Mouse (Mus musculus) kidney, adult 2 months (tissue): ENCODE results near the gene Serpina12. TPM values are rescaled to one million over a fixed set of nuclear protein-coding genes. Genes with fewer than 3 reads are reported as not detected.

Experiments used
- DNase-seq: peaks from one replicate; pipeline ENCODE4 v3.0.0; 2021
- H3K27ac ChIP-seq: fragments of 200-500 bp; 2 replicates; pipeline ENCODE4 v1.5.1; 2012; ENCODE audit warnings: low read depth, low read length, control low read depth, inconsistent platforms; ENCODE audit not compliant: insufficient read depth
- H3K27me3 ChIP-seq: fragments of 200-500 bp; replicated peaks from 2 replicates; pipeline ENCODE4 v1.6.1; 2012; ENCODE audit warnings: mild to moderate bottlenecking, moderate library complexity, low read length, inconsistent platforms; ENCODE audit not compliant: control insufficient read depth, insufficient read depth
- H3K36me3 ChIP-seq: fragments of 200-500 bp; 2 replicates; pipeline ENCODE4 v1.6.1; 2012; ENCODE audit warnings: mild to moderate bottlenecking, moderate library complexity, low read length, inconsistent platforms; ENCODE audit not compliant: control insufficient read depth, insufficient read depth
- H3K4me1 ChIP-seq: fragments of 200-500 bp; 2 replicates; pipeline ENCODE4 v1.6.1; 2011; ENCODE audit warnings: low read length; ENCODE audit not compliant: control insufficient read depth, insufficient read depth
- H3K4me3 ChIP-seq: fragments of 200-500 bp; 2 replicates; pipeline ENCODE4 v1.5.1; 2011; ENCODE audit warnings: mild to moderate bottlenecking, low read depth, low read length, control low read depth; ENCODE audit not compliant: insufficient read depth
- CTCF ChIP-seq: fragments of 200-500 bp; conservative IDR thresholded peaks from 2 replicates; pipeline ENCODE4 v1.5.1; 2011; ENCODE audit warnings: low read depth, mild to moderate bottlenecking, control low read depth, low read length, moderate library complexity, mixed read lengths; ENCODE audit not compliant: insufficient read depth, insufficient read length
- POLR2A ChIP-seq: fragments of 200-500 bp; IDR thresholded peaks from one replicate; pipeline ENCODE4 v1.6.1; 2011; ENCODE audit warnings: low read depth, low read length, control low read depth
- WGBS: fragments of 180-500 bp; shearing (Covaris S2); methylation state at CpG from one replicate; pipeline ENCODE4 v1.1.7; 2018; 5-methylcytosine and 5-hydroxymethylcytosine counted together
- polyA plus RNA-seq: library from polyadenylated mRNA; depleted of rRNA; stranded (reverse); fragments of >200 nt; gene quantifications from 2 replicates; pipeline ENCODE4 v1.2.3, GENCODE M21; 2012

The Serpina12 gene
- polyA plus RNA-seq, 1 experiment = not detected

GRCm38 (mm10) chr12:104045713-104046112 is 1.5 kb upstream of the Serpina12 start:
- no peak overlapping the region for H3K4me3 ChIP-seq
- no peaks in the 10 kb centered on the region for H3K4me1 ChIP-seq
- TF ChIP-seq CTCF (no peak), POLR2A (no peak)
- no peaks in the 10 kb centered on the region for H3K27me3 ChIP-seq
- no peaks in the 10 kb centered on the region for H3K36me3 ChIP-seq
- DNase-seq = no peak
- 83% methylated on average over 8 of the region's 8 CpGs for WGBS
- H3K27ac ChIP-seq = no peak overlapping the region

- TF ChIP-seq POLR2A = no peak
- no peak for TF ChIP-seq CTCF
- no peaks in the 10 kb centered on the region for H3K36me3 ChIP-seq
- DNase-seq = no peak
- 94% methylated on average over 2 of the region's 2 CpGs for WGBS
- H3K4me1 ChIP-seq = no peaks in the 10 kb centered on the region
- H3K27me3 ChIP-seq = no peaks in the 10 kb centered on the region
- H3K27ac ChIP-seq = no peak overlapping the region
- H3K4me3 ChIP-seq = no peak overlapping the region
These were observed 1.5 kb downstream of the Serpina12 start for GRCm38 (mm10) chr12:104042753-104043152.

- Histone ChIP-seq H3K36me3 (no peaks in the 10 kb centered on the region), H3K27ac (no peak overlapping the region), H3K4me1 (no peaks in the 10 kb centered on the region), H3K27me3 (no peaks in the 10 kb centered on the region), H3K4me3 (no peak overlapping the region)
- 75% methylated on average over 6 of the region's 6 CpGs for WGBS
- TF ChIP-seq CTCF = no peak
- TF ChIP-seq POLR2A = no peak
- DNase-seq = peak; percentile 21
These were observed 2.8 kb downstream of the Serpina12 start for GRCm38 (mm10) chr12:104041401-104041800.

GRCm38 (mm10) chr12:104038181-104038580 is 6.1 kb downstream of the Serpina12 start:
- 91% methylated on average over 7 of the region's 7 CpGs for WGBS
- Histone ChIP-seq H3K27ac (no peak overlapping the region), H3K4me3 (no peak overlapping the region), H3K27me3 (no peaks in the 10 kb centered on the region), H3K36me3 (no peaks in the 10 kb centered on the region), H3K4me1 (no peaks in the 10 kb centered on the region)
- DNase-seq = no peak
- TF ChIP-seq POLR2A = no peak
- TF ChIP-seq CTCF = no peak

GRCm38 (mm10) chr12:104033752-104034151 is 10.5 kb downstream of the Serpina12 start:
- 100% methylated on average over 1 of the region's 1 CpGs for WGBS
- no peak for TF ChIP-seq POLR2A
- TF ChIP-seq CTCF = no peak
- Histone ChIP-seq H3K27me3 (no peaks in the 10 kb centered on the region), H3K4me1 (no peaks in the 10 kb centered on the region), H3K36me3 (no peaks in the 10 kb centered on the region), H3K27ac (no peak overlapping the region), H3K4me3 (no peak overlapping the region)
- no peak for DNase-seq

- H3K27me3 ChIP-seq = no peaks in the 10 kb centered on the region
- peak; percentile 20 for DNase-seq
- H3K4me1 ChIP-seq = no peaks in the 10 kb centered on the region
- no peak for TF ChIP-seq POLR2A
- TF ChIP-seq CTCF = peak; percentile 71
- WGBS = 46% methylated on average over 8 of the region's 8 CpGs
- no peak overlapping the region for H3K4me3 ChIP-seq
- H3K36me3 ChIP-seq = no peaks in the 10 kb centered on the region
- no peak overlapping the region for H3K27ac ChIP-seq
These were observed 14.3 kb downstream of the Serpina12 start for GRCm38 (mm10) chr12:104029986-104030385.

- WGBS = 45% methylated on average over 3 of the region's 3 CpGs
- TF ChIP-seq POLR2A = no peak
- TF ChIP-seq CTCF = no peak
- DNase-seq = no peak
- H3K4me1 ChIP-seq = no peaks in the 10 kb centered on the region
- H3K4me3 ChIP-seq = no peak overlapping the region
- no peak overlapping the region for H3K27ac ChIP-seq
- no peaks in the 10 kb centered on the region for H3K36me3 ChIP-seq
- no peaks in the 10 kb centered on the region for H3K27me3 ChIP-seq
These were observed 29.0 kb downstream of the Serpina12 start for GRCm38 (mm10) chr12:104015280-104015679.
